Mouse (Mus musculus) embryonic facial prominence, embryonic 10.5 days (tissue): ENCODE measurements around the gene Xkr8. TPM values are rescaled to one million over a fixed set of nuclear protein-coding genes. Genes with fewer than 3 reads are reported as not detected.
"Not testable (repeated sequence)": the region's sequence is repeated elsewhere in the genome, so short reads cannot be mapped to it uniquely, and the experiment has no call there.

Experiments
- DNase-seq: peaks from one replicate; pipeline ENCODE4 v3.0.0-alpha.2; 2017; ENCODE audit warnings: low spot score
- H3K27ac ChIP-seq: fragments of 300-500 bp; sonication (generic); replicated peaks from 2 replicates; pipeline ENCODE4 v1.5.1; 2016; ENCODE audit warnings: mild to moderate bottlenecking
- H3K27me3 ChIP-seq: fragments of 300-500 bp; sonication (generic); replicated peaks from 2 replicates; pipeline ENCODE4 v1.6.1; 2016; ENCODE audit warnings: low read depth, mild to moderate bottlenecking; ENCODE audit not compliant: poor library complexity, severe bottlenecking
- H3K36me3 ChIP-seq: fragments of 300-500 bp; sonication (generic); replicated peaks from 2 replicates; pipeline ENCODE4 v1.6.1; 2016; ENCODE audit warnings: mild to moderate bottlenecking, moderate library complexity
- H3K4me1 ChIP-seq: fragments of 300-500 bp; sonication (generic); 2 replicates; pipeline ENCODE4 v1.6.1; 2016
- H3K4me3 ChIP-seq: fragments of 300-500 bp; sonication (generic); 2 replicates; pipeline ENCODE4 v1.5.1; 2016; ENCODE audit warnings: mild to moderate bottlenecking, moderate library complexity
- H3K9me3 ChIP-seq: fragments of 300-500 bp; sonication (generic); 2 replicates; pipeline ENCODE4 v1.6.1; 2016; ENCODE audit warnings: mild to moderate bottlenecking
- WGBS: fragments of 180-500 bp; shearing (Covaris S2); methylation state at CpG from one replicate; pipeline ENCODE4 v1.1.7; 2016; 5-methylcytosine and 5-hydroxymethylcytosine counted together
- polyA plus RNA-seq: library from polyadenylated mRNA; unstranded; fragments of >200 nt; fragmentation: Nextera tagmentation; extraction: Ambion mirVana; gene quantifications from 2 replicates; pipeline ENCODE4 v1.2.1, GENCODE M21; 2016

Xkr8 gene
- polyA plus RNA-seq, 1 experiment from 2014 or later = 5.7 TPM

DNA sequence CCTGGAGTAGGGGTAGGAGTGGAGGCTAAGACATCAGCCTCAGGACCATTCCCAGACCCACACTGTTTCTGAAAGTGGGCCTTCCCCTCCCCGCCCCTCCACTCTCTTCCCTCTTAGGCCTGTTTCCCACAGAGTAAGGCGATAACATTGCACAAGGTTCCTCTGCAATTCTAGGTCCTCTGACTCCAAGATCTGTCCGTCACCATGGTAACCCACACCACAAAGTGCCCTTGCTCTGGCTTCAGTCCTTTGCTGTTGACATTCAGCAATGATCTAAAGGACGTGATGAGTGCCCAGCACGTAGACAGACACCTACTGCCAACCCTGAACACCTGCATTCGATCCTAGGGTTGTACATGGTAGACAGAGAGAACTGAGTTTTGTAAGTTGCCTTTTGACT lies 20.6 kb upstream of the Xkr8 start:
- Histone ChIP-seq H3K4me3 (no peak overlapping the region), H3K36me3 (no peaks in the 10 kb centered on the region), H3K27me3 (peaks cover 31% of the 10 kb centered on the region), H3K4me1 (peaks cover 14% of the 10 kb centered on the region), H3K9me3 (no peaks in the 10 kb centered on the region), H3K27ac (no peak overlapping the region)
- 76% methylated on average over 6 of the region's 6 CpGs for WGBS
- no peak for DNase-seq

DNA sequence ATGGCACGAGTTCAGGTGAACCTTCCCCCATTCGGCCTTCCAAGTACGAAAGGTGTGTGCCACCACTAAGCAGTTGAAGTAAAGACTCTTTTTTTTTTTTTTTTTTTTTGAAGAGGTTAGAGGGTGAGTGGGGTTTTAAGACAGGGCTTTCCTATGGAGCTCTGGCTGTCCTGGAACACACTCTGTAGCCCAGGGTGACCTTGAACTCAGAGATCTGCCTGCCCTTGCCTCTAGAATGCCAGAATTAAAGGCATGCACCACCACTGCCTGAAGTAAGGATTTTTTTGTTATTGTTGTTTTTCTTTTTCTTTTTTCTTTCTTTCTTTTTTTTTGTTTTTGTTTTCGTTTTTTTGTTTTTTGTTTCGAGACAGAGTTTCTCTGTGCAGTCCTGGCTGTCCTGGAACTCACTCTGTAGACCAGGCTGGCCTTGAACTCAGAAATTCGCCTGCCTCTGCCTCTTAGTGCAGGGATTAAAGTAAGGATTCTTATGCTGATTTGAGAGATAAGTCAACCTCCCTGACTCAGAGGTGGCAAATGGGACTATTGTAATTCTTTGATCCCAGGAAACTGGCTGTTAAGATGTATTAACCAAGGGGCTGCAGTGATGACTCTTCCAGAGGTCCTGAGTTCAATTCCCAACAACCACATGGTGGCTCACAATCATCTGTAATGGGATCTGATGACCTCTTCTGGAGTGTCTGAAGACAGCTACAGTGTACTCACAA lies 17.1 kb upstream of the Xkr8 start:
- H3K36me3 ChIP-seq = no peaks in the 10 kb centered on the region
- H3K4me1 ChIP-seq = peaks cover 3% of the 10 kb centered on the region; the same call in 1 of the 2 replicates
- WGBS = 86% methylated on average over 6 of the region's 6 CpGs
- H3K27me3 ChIP-seq = no peaks in the 10 kb centered on the region
- H3K27ac ChIP-seq = no peak overlapping the region
- no peak overlapping the region for H3K4me3 ChIP-seq
- no peaks in the 10 kb centered on the region for H3K9me3 ChIP-seq
- DNase-seq = no peak

DNA sequence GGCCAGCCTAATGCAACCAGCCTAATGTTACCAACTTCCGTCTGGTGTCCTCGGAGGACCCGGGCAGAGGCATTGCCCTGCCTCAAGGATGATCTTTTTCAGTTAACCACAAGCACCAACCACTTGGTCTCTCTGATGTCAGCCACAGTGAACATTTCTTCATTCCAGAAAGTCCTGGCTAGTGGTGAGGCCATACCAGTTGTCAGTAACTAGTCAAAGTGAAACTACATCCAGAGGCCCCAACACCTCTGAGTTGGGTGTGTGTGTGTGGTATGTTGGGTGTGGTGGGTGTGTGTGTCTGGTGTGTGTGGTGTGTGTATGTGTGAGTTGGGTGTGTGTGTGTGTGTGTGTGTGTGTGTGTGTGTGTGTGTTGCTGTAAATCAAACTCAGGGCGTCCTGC lies 16.4 kb upstream of the Xkr8 start:
- Histone ChIP-seq H3K27me3 (no peaks in the 10 kb centered on the region), H3K4me1 (peaks cover 3% of the 10 kb centered on the region; the same call in 1 of the 2 replicates), H3K4me3 (no peak overlapping the region), H3K27ac (no peak overlapping the region), H3K36me3 (no peaks in the 10 kb centered on the region), H3K9me3 (no peaks in the 10 kb centered on the region)
- DNase-seq = no peak
- 94% methylated on average over 4 of the region's 4 CpGs for WGBS

DNA sequence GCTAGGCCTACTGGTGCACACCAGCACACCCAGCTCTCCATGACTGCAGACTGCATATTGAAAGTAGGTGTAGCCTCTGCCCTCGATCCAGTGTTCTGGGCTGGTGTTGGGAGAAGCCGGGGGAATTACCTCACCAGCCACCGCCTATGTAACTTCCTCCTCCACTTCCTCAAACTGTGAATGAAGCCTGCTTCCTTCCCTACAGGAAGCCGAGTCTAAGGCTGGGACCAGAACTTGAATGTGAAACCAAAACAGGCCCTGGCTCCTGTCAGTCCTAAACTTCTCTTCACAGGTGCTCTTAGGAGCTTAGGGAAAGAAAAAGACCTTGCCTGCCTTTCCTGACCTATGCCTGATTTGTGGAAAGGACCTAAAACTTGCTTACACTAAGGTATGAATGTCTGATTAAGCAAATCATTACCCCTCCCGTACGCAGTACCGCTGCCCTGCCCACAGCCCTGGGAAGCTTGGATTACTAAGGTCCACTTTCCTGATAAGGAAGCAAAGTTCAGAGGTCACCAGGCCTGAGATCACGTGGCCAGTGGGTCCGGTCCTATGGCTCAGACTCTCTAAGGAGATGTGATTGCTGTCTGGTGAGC lies 15.4 kb upstream of the Xkr8 start:
- DNase-seq = no peak
- H3K27ac ChIP-seq = peak overlapping the region; percentile 26; the same call in 1 of the 2 replicates
- 60% methylated on average over 9 of the region's 9 CpGs for WGBS
- no peaks in the 10 kb centered on the region for H3K27me3 ChIP-seq
- no peak overlapping the region for H3K4me3 ChIP-seq
- H3K4me1 ChIP-seq = peaks cover 3% of the 10 kb centered on the region; the same call in 1 of the 2 replicates
- no peaks in the 10 kb centered on the region for H3K36me3 ChIP-seq
- no peaks in the 10 kb centered on the region for H3K9me3 ChIP-seq

DNA sequence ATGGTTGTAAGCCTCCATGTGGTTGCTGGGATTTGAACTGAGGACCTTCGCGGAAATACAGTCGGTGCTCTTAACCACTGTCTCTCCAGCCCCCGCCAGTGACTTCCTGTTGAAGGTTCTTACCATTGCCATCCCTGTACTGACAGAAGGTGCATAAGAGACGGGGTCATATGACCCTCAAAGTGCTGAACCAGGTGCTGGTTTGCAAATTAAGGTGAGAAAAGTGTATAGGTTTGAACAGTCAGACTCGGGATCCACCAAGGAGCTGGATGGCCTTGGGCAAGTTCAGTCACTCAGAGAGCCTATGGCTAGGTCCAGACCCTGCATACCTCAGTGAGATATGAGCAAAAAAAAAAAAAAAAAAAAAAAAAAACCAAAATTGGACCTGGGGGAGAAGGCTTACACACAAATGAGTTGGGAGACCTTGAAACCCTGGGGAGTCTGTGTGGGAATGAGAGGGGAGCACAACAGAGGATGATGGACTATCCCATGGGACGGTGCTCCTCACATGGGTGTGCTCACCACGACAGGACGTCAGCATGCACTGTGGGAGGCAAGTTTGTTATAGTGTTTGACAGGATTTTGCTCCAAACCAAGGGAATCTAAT lies 14.7 kb upstream of the Xkr8 start:
- Histone ChIP-seq H3K27ac (peak overlapping the region; percentile 26; the same call in 1 of the 2 replicates), H3K27me3 (no peaks in the 10 kb centered on the region), H3K9me3 (no peaks in the 10 kb centered on the region), H3K36me3 (no peaks in the 10 kb centered on the region), H3K4me1 (no peaks in the 10 kb centered on the region), H3K4me3 (no peak overlapping the region)
- no peak for DNase-seq
- WGBS = 87% methylated on average over 9 of the region's 9 CpGs

DNA sequence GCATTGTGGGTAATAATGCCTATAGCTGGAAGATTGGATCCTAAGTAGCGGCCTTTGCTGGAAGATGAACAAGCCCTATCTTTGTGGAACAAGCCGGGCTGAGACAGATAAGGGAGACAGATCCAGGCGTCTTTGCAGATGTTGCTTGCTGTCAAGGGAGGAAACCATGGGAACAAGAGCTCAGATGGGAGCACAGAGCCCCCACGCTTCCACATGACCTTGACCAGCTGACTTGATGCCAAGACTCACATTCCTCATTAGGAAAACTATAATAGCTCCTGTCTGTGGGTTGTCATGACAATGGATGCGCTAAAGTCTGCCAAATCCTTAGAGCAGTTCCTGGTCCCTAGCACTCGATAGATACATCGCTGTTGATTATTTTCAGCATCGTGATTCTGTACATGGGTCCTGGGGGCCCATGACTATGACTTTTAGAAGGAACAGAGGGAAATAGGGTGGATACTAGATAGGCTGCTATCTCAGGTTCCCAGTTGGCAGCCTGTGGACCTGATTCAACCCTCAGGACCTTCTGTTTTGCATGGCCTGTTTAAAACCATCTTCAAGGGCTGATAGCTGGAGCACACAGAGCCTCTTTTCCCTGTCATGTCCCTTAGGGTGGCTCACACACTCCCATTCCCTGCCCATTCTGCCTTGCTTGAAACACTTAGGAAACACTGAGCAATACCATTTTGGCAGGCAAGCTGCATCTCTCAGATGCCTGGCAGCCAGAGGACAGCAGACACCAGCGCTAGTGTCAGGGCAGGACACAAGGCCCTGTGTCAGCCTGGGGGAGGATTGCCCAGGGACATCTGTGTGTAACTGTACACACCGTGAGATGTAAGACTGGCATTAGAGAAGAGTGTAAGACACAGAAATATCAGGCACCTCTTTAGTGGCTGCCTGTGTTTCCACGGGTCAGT lies 11.9 kb upstream of the Xkr8 start:
- Histone ChIP-seq H3K27me3 (no peaks in the 10 kb centered on the region), H3K9me3 (no peaks in the 10 kb centered on the region), H3K4me3 (no peak overlapping the region), H3K27ac (no peak overlapping the region), H3K4me1 (no peaks in the 10 kb centered on the region), H3K36me3 (no peaks in the 10 kb centered on the region)
- no peak for DNase-seq
- WGBS = 87% methylated on average over 11 of the region's 11 CpGs

DNA sequence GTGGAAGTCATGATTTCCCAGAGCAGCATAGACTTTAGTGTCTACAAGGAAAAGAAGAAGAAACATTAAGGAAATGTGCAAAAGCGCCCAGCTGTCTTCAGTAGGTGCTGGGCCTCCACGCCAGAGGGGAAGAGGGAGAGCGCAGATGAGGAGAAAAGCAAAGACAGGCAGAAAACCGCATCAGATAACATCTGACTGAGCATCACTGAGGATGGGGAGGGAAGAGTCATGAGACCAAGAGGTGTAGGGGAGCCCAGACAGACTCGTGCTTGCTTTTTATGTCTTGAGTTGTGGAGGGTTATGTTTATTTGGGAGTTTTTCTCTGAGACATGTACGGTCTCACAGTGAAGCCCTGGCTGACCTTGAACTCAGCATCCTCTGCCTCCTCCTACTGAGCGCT lies 9.1 kb upstream of the Xkr8 start:
- 90% methylated on average over 7 of the region's 7 CpGs for WGBS
- DNase-seq = no peak

DNA sequence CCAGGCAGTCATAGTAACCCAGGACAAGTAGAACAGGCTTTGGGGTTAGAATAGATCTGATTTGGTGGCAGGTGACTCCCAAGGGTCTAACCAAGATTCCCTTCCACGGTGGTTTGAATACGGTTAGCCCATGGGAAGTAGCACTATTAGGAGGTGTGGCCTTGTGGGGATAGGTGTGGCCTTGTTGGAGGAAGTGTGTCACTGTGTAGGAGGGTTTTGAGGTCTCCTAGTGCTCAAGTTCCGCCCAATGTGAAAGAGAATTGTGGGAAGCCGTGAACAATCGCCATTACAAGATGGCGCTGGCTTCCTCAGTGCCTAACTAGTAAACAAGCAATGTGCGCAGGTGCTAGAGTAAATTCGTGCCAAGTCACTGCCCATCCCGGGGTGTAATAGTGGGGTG lies 4.8 kb upstream of the Xkr8 start:
- H3K4me3 ChIP-seq, DNase-seq, H3K9me3 ChIP-seq, H3K27ac ChIP-seq, H3K27me3 ChIP-seq, H3K36me3 ChIP-seq: not testable (repeated sequence)
- 93% methylated on average over 9 of the region's 9 CpGs for WGBS
- H3K4me1 ChIP-seq = peaks cover 11% of the 10 kb centered on the region

More for the DNA sequence above, 9.1 kb upstream of the Xkr8 start:
- Histone ChIP-seq H3K36me3 (no peaks in the 10 kb centered on the region), H3K4me1 (peaks cover under 1% of the 10 kb centered on the region), H3K9me3 (no peaks in the 10 kb centered on the region), H3K4me3 (no peak overlapping the region), H3K27ac (no peak overlapping the region), H3K27me3 (no peaks in the 10 kb centered on the region)

DNA sequence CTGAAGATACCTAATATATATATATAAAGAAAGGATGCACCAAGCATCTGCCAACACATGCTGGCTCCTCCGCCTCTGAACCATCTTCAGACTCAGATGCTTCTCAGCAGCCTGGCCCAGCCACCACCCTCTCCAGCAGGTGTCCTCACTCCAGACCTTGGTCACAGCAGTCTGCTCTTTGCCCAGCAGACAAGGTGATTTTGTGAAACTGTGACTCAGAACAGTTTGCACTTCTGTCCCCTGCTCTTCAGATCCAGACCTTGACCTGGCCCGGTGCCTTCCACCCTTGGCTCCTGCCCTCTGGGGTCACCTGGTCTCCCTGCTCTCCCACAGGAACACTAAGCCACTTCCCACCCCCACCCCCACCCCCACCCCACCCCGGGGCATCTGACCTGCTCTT lies 3.5 kb upstream of the Xkr8 start:
- DNase-seq = no peak
- 66% methylated on average over 3 of the region's 3 CpGs for WGBS
- Histone ChIP-seq H3K9me3 (no peaks in the 10 kb centered on the region), H3K27ac (no peak overlapping the region), H3K4me3 (no peak overlapping the region), H3K4me1 (peaks cover 20% of the 10 kb centered on the region), H3K36me3 (no peaks in the 10 kb centered on the region), H3K27me3 (no peaks in the 10 kb centered on the region)

DNA sequence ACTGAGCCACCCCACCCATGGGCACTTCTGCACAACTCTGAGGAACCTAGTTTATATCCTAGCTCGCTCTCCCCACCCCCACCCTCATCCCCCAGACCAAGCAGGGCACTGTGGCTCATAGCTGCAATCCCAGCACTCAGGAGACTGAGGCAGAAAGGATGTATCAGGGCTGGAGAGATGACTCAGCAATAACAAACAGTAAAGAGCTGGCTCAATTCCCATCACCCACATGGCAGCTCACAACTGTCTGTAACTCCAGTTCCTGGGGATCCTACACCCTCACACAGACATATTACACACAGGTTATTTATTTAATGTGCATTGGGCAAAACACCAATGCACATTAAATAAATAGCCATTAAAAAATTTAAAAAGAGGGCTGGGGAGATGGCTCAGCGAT lies 3.0 kb upstream of the Xkr8 start:
- WGBS = 77% methylated on average over 2 of the region's 2 CpGs
- Histone ChIP-seq H3K9me3 (no peaks in the 10 kb centered on the region), H3K4me1 (peaks cover 20% of the 10 kb centered on the region), H3K4me3 (no peak overlapping the region), H3K27ac (no peak overlapping the region), H3K36me3 (no peaks in the 10 kb centered on the region), H3K27me3 (no peaks in the 10 kb centered on the region)
- DNase-seq = no peak

DNA sequence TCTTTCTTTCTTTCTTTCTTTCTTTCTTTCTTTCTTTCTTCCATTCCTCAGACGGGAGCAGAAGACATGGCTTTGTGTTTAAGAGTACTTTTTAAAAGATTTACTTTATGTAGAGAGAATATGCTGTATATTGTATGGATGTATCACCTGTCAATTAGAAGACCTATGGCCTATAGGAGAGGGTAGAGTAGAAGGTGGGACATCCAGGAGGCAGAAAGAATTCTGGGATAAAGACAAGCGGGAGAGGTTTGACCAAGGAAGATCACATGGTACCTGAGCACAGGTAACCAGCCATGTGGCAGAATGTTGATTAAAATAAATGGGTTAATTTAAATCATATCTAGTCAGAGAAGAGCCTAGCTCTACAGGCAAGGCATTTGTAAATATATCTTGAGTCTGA lies 2.4 kb upstream of the Xkr8 start:
- no peaks in the 10 kb centered on the region for H3K9me3 ChIP-seq
- no peaks in the 10 kb centered on the region for H3K27me3 ChIP-seq
- H3K4me1 ChIP-seq = peaks cover 20% of the 10 kb centered on the region
- DNase-seq = no peak
- H3K36me3 ChIP-seq = 0 out of 2 replicates have a peak, but pooled peaks cover 3% of the 10 kb centered on the region
- WGBS = 90% methylated on average over 2 of the region's 2 CpGs
- H3K4me3 ChIP-seq = no peak overlapping the region
- no peak overlapping the region for H3K27ac ChIP-seq

DNA sequence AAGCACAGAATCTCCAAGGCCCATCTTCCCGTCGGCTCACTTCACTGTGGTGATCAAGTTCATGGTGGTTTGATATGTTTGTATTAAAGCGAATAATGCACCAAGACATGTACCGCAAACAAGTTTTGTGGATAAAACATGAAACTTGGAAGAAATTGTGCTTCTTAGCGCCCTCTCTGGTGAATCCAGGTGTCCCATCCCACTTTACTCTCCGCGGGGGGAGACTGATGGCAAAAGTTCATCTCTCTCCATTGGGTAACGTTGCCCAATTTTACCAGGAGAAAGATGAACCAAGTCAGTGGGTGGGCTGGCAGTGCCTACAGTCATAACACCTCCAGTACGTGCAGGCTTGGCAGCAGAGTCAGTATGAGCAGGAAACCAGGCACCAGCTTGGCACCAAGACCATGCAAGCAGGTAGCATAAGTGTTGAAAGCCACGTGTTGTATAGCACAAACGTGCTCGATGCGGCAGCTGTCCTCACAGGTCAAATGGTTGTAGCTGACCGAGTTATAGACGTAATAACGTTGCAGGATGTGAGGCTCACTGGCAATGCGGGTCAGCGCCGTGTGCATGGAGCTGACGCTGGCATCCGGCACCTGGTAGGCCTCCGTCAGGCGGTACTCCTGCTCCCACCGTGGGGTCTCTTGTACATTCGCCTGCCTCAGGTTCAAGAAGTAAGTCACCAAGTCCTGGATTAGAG lies 875 bp upstream of the Xkr8 start:
- Histone ChIP-seq H3K9me3 (no peaks in the 10 kb centered on the region), H3K27ac (0 out of 2 replicates have a peak overlapping the region, but pooled peaks have one; percentile 61), H3K27me3 (no peaks in the 10 kb centered on the region), H3K4me1 (peaks cover 20% of the 10 kb centered on the region), H3K36me3 (peaks cover 5% of the 10 kb centered on the region; the same call in 1 of the 2 replicates), H3K4me3 (no peak overlapping the region)
- DNase-seq = no peak
- WGBS = 93% methylated on average over 25 of the region's 25 CpGs
